Mouse (Mus musculus) spleen, postnatal 36 days (tissue): Measurements from ENCODE around the gene Fbp1.
"Not testable (repeated sequence)": the region's sequence is repeated elsewhere in the genome, so short reads cannot be mapped to it uniquely, and the experiment has no call there.

Experiments
- DNase-seq, 2 experiments: peaks; one replicate each; pipeline ENCODE4 v3.0.0; 2022; ENCODE audit warnings: low spot score in 2 of 2, mixed read lengths in 1 of 2

Gene Fbp1

DNA sequence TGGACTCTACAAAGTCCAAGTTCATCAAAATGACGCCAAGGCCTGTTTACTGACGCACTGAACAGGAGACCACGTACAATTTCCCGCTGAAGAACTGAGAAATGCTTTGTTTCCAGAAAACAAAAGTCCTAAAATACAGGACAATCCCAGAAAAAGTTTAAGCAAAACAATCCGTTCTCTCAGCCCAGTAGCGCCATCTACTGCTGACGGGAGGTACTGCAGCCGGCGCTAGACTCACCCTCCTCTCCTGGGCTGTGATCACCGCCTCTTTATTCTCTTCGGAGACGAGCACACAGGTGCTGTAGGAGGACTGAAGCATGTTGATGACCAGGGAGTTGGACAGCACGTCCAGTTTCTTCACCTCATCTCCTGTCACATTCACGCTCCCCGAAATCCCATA lies 33.4 kb downstream of the Fbp1 start:
- peak; percentile 19 to 25 for DNase-seq

DNA sequence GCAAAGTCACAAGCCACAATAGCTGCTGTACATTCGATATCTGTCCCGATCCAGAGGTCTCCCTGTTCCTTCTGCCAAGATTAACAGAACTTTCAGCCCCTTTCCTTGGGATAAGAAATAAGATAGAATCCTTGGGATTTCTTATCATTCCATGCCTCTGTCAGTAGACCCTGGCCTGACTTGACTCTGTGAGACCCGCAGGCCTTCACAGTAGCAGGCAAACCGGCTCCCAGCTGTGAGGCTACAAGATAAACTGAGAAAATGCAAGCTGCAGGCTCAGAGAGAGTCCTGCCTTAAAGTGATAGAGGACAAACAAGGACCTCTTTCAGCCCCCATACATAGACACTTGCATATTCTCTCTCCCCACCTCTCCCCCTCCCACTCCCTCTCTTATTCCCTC lies 54.7 kb downstream of the Fbp1 start:
- no peak for DNase-seq

GRCm38 (mm10) chr13:62832239-62832638 lies 55.8 kb downstream of the Fbp1 start:
- DNase-seq = no peak

DNA sequence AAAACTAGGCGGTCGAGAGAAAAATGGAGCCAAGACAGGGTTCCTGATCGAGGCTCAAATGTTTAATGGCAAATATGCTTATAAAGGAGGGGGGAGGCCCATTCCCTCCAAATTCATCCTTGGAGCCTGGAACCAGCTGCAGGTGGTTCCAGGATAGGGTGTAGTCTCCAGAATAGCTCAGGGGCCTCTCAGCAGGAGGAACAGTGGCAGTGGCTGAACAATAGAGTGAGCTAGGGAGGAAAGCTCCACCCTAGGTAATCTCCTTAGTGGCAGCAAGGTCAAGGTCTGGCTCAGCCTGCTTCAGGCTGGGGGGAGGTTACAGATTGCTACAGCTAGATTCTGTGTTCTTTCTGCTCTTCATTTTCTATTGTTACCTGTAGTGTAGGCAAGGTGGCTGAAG lies 72.4 kb downstream of the Fbp1 start:
- DNase-seq = not testable (repeated sequence)
